Mouse (Mus musculus): Measurements from ENCODE around the gene Rpe65. TPM values are rescaled to one million over a fixed set of nuclear protein-coding genes. Genes with fewer than 3 reads are reported as not detected.

The Rpe65 gene
- polyA plus RNA-seq (2017; shearing (Covaris generic)): not detected

- ATAC-seq: no peak
Measured at GRCm38 (mm10) chr3:159598875-159599274, at the start of gene Rpe65. Gene Rpe65 (plus strand): TSS chr3:159599175.

- no peak for ATAC-seq
Measured at GRCm38 (mm10) chr3:159550224-159550623, 48.8 kb upstream of the Rpe65 start.

GRCm38 (mm10) chr3:159614977-159615376 is 16.0 kb downstream of the Rpe65 start:
- no peak for ATAC-seq

- no peak for ATAC-seq
Measured at GRCm38 (mm10) chr3:159621026-159621425, 22.1 kb downstream of the Rpe65 start.

- no peak for ATAC-seq
Measured at GRCm38 (mm10) chr3:159624010-159624409, 25.0 kb downstream of the Rpe65 start.

- no peak for ATAC-seq
Measured at GRCm38 (mm10) chr3:159660741-159661140, 61.8 kb downstream of the Rpe65 start.

- ATAC-seq: no peak
Measured at GRCm38 (mm10) chr3:159663333-159663732, 64.4 kb downstream of the Rpe65 start.

Other genes with a start within 250 kb of the Rpe65 start
- 10 to 100 TPM in 1 of 2 experiments, 1 to 10 TPM in 1; 7.1 to 11.6 TPM for gene Depdc1a, start 103.7 kb upstream of the Rpe65 start, polyA plus RNA-seq (2017; shearing (Covaris generic))
- 10 to 100 TPM; 76.5 to 91.4 TPM for gene Wls, start 240.5 kb downstream of the Rpe65 start, polyA plus RNA-seq (2017; shearing (Covaris generic))

All from activated CD4-positive, CD25-positive, alpha-beta regulatory T cell, adult 4 months (primary cell).